Mouse (Mus musculus): ENCODE measurements around the gene Zfp273.
"Not testable (repeated sequence)": the region's sequence is repeated elsewhere in the genome, so short reads cannot be mapped to it uniquely, and the experiment has no call there.

DNA sequence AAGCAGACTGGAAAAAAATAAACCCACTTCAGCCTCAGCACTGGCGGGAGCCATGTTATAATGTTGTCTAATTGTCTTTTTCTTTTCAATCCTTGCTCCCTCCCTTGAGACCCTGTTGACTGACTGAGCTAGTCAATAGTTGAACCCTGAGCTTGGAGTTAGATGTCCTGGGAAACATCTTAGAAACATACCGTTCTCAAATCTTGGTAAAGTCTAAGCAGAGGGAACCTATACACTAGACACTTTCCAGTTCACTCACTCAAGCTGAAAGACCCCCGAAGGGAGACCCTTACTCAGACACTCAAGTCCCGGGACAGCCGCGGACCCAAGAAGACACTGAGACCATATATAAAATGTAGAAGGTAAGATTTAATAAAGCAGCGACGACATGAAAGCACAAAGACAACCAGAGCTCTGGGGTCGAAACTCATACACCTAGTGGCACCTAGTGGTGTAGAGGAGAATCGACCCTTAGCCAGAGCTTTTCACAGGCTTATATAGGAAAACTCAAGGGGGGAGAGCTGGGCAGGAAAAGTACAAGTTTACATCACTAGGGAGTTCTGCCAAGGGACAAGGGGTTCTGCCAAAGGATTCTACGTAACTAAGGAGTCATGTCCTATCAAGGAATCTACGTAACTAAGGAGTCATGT lies 62.6 kb downstream of the Zfp273 start:
- not testable (repeated sequence) for TF ChIP-seq POLR2A (IDR thresholded peaks at IDR 0.05; ENCODE audit: control insufficient read depth in 1 of 2, insufficient read depth in 1 of 2, low read depth in 1 of 2, low read length in 2 of 2, poor library complexity in 1 of 2); CTCF (IDR thresholded peaks at IDR 0.05 in 2 of 3, conservative IDR thresholded peaks at IDR 0.05 in 1 of 3; ENCODE audit: control insufficient read depth in 1 of 3, insufficient read depth in 1 of 3, low read depth in 2 of 3, low read length in 3 of 3, poor library complexity in 1 of 3, severe bottlenecking in 1 of 3); USF1 (IDR thresholded peaks at IDR 0.05; ENCODE audit: low read depth, low read length); NRF1 (IDR thresholded peaks at IDR 0.05; ENCODE audit: insufficient read depth, low read depth, low read length, poor library complexity, severe bottlenecking); MAZ (IDR thresholded peaks at IDR 0.05; ENCODE audit: low read depth, low read length); ZKSCAN1 (IDR thresholded peaks at IDR 0.05; ENCODE audit: low read depth, low read length); GABPA (IDR thresholded peaks at IDR 0.05; ENCODE audit: low read depth, low read length); RCOR1 (IDR thresholded peaks at IDR 0.05; ENCODE audit: low read depth, low read length); TCF12 (IDR thresholded peaks at IDR 0.05; ENCODE audit: low read depth, low read length); USF2 (IDR thresholded peaks at IDR 0.05; ENCODE audit: borderline replicate concordance in 1 of 2, insufficient read depth in 1 of 2, low read depth in 1 of 2, low read length in 2 of 2); E2F4 (IDR thresholded peaks at IDR 0.05; ENCODE audit: borderline replicate concordance, low read depth, low read length); ZNF384 (IDR thresholded peaks at IDR 0.05; ENCODE audit: low read depth, low read length); MAX (IDR thresholded peaks at IDR 0.05; ENCODE audit: low read length); ELF1 (IDR thresholded peaks at IDR 0.05; ENCODE audit: low read depth, low read length)

All from MEL (cell line).